Mouse (Mus musculus) CH12.LX (cell line): ENCODE results near the gene Ms4a6d. TPM values are rescaled to one million over a fixed set of nuclear protein-coding genes. Genes with fewer than 3 reads are reported as not detected.

ENCODE experiments used
- DNase-seq: peaks from one replicate; pipeline ENCODE4 v3.0.0-alpha.2; 2013; ENCODE audit errors: extremely low read depth
- H3K27ac ChIP-seq: 2 replicates; pipeline ENCODE4 v1.5.1; 2012; ENCODE audit warnings: low read depth, mild to moderate bottlenecking, control low read depth, moderate library complexity; ENCODE audit not compliant: insufficient read depth
- H3K27me3 ChIP-seq: replicated peaks from 2 replicates; pipeline ENCODE3; 2012; ENCODE audit warnings: inconsistent platforms
- H3K36me3 ChIP-seq, 2 experiments: replicated peaks in 1 of 2; 2 replicates each; pipeline versions ENCODE3 to v1.6.1; 2012; ENCODE audit warnings: inconsistent platforms in 1 of 2, low read length in 1 of 2, mild to moderate bottlenecking in 1 of 2, mixed read lengths in 1 of 2, moderate library complexity in 1 of 2; ENCODE audit not compliant: control insufficient read depth in 1 of 2, insufficient read depth in 1 of 2
- H3K4me1 ChIP-seq, 2 experiments: 2 replicates each; pipeline ENCODE4 v1.6.1; 2012; ENCODE audit warnings: inconsistent platforms in 1 of 2, moderate library complexity in 1 of 2; ENCODE audit not compliant: insufficient read depth in 2 of 2, control insufficient read depth in 1 of 2
- H3K4me2 ChIP-seq: 2 replicates; pipeline ENCODE4 v1.6.1; 2012; ENCODE audit warnings: low read depth, mild to moderate bottlenecking, control low read depth; ENCODE audit not compliant: poor library complexity, insufficient read depth, severe bottlenecking
- H3K4me3 ChIP-seq, 3 experiments: fragments of 150-350 bp in 1 of 3; sonication (generic) in 1 of 3; replicated peaks in 1 of 3; 2 replicates each; pipeline versions ENCODE3 to v1.5.1; 2011 to 2012; ENCODE audit warnings: low read depth in 2 of 3, low read length in 2 of 3, mild to moderate bottlenecking in 2 of 3, moderate library complexity in 2 of 3, control low read depth in 1 of 3, improper control_type of control experiment in 1 of 3, inconsistent platforms in 1 of 3, mixed read lengths in 1 of 3; ENCODE audit not compliant: poor library complexity in 1 of 3
- H3K79me2 ChIP-seq: replicated peaks from 2 replicates; pipeline ENCODE4 v1.6.1; 2012; ENCODE audit warnings: mild to moderate bottlenecking, moderate library complexity; ENCODE audit not compliant: control insufficient read depth, poor library complexity, insufficient read depth, severe bottlenecking; ENCODE audit errors: extremely low read depth
- H3K9ac ChIP-seq: 2 replicates; pipeline ENCODE4 v1.6.1; 2012; ENCODE audit warnings: low read depth, mild to moderate bottlenecking, control low read depth, moderate library complexity; ENCODE audit not compliant: insufficient read depth
- H3K9me3 ChIP-seq: replicated peaks from 2 replicates; pipeline ENCODE3; 2012; ENCODE audit warnings: low read length, inconsistent platforms, mixed read lengths
- CHD1 ChIP-seq: IDR thresholded peaks from 2 replicates; pipeline ENCODE4 v1.6.1; 2012; ENCODE audit warnings: low read depth, low read length, improper control_type of control experiment, inconsistent platforms
- CHD2 ChIP-seq: IDR thresholded peaks from 2 replicates; pipeline ENCODE4 v1.6.1; 2011; ENCODE audit warnings: low read length, improper control_type of control experiment
- CTCF ChIP-seq, 2 experiments: IDR thresholded peaks in 1 of 2; conservative IDR thresholded peaks in 1 of 2; 2 replicates each; pipeline ENCODE4 v1.5.1; 2011 to 2012; ENCODE audit warnings: low read depth in 2 of 2, low read length in 2 of 2, improper control_type of control experiment in 1 of 2, inconsistent platforms in 1 of 2, mild to moderate bottlenecking in 1 of 2, moderate library complexity in 1 of 2
- ELF1 ChIP-seq: IDR thresholded peaks from 2 replicates; pipeline ENCODE4 v1.6.1; 2014; ENCODE audit warnings: low read depth, mild to moderate bottlenecking, inconsistent platforms, low read length, improper control_type of control experiment
- JUND ChIP-seq: conservative IDR thresholded peaks from 2 replicates; pipeline ENCODE4 v1.6.1; 2011; ENCODE audit warnings: low read depth, low read length, improper control_type of control experiment
- KAT2A ChIP-seq: IDR thresholded peaks from 2 replicates; pipeline ENCODE4 v1.6.1; 2012; ENCODE audit warnings: low read length, improper control_type of control experiment, inconsistent platforms; ENCODE audit not compliant: insufficient replicate concordance
- MAFK ChIP-seq: IDR thresholded peaks from 2 replicates; pipeline ENCODE4 v1.6.1; 2011; ENCODE audit warnings: low read length, improper control_type of control experiment; ENCODE audit not compliant: insufficient replicate concordance
- MAZ ChIP-seq: IDR thresholded peaks from 2 replicates; pipeline ENCODE4 v1.6.1; 2012; ENCODE audit warnings: low read depth, mild to moderate bottlenecking, inconsistent platforms, low read length, improper control_type of control experiment, moderate library complexity
- MYC ChIP-seq: IDR thresholded peaks from 2 replicates; pipeline ENCODE4 v1.6.1; 2011; ENCODE audit warnings: low read depth, mild to moderate bottlenecking, improper control_type of control experiment, low read length
- NRF1 ChIP-seq: IDR thresholded peaks from 2 replicates; pipeline ENCODE4 v1.6.1; 2014; ENCODE audit warnings: low read depth, mild to moderate bottlenecking, inconsistent platforms, low read length, improper control_type of control experiment, moderate library complexity
- RAD21 ChIP-seq: IDR thresholded peaks from 2 replicates; pipeline ENCODE4 v1.6.1; 2011; ENCODE audit warnings: low read depth, mild to moderate bottlenecking, low read length, improper control_type of control experiment, moderate library complexity
- RCOR1 ChIP-seq: conservative IDR thresholded peaks from 2 replicates; pipeline ENCODE4 v1.6.1; 2012; ENCODE audit warnings: low read depth, mild to moderate bottlenecking, inconsistent platforms, low read length, improper control_type of control experiment
- SMC3 ChIP-seq: IDR thresholded peaks from 2 replicates; pipeline ENCODE4 v1.6.1; 2011; ENCODE audit warnings: low read depth, low read length, improper control_type of control experiment
- UBTF ChIP-seq: IDR thresholded peaks from 2 replicates; pipeline ENCODE4 v1.6.1; 2012; ENCODE audit warnings: low read depth, mild to moderate bottlenecking, inconsistent platforms, low read length, improper control_type of control experiment, moderate library complexity
- ZNF384 ChIP-seq: IDR thresholded peaks from 2 replicates; pipeline ENCODE4 v1.6.1; 2012; ENCODE audit warnings: low read depth, low read length, improper control_type of control experiment, inconsistent platforms
- dilution Hi-C: fragments of 300-500 bp; cut with MboI; formaldehyde crosslinking; loops from 2 replicates; pipeline ENCODE4 v1.14.3; 2020; ENCODE audit warnings: low sequenced_read_pairs; ENCODE audit not compliant: extremely low pct_unique_long_range_greater_than_20kb, extremely low pct_ligation_motif_present
- in situ Hi-C: fragments of 300-500 bp; cut with MboI; formaldehyde crosslinking; loops from 3 replicates; pipeline ENCODE4 v1.14.3; 2019; ENCODE audit warnings: low sequenced_read_pairs, low pct_ligation_motif_present, low pct_unique_long_range_greater_than_20kb, mixed read lengths
- polyA plus RNA-seq: library from polyadenylated mRNA; unstranded; fragments of >175 nt; gene quantifications from 2 replicates; pipeline ENCODE4 v1.2.1, GENCODE M21; 2012; ENCODE audit warnings: low read depth; ENCODE audit not compliant: insufficient read length
- total RNA-seq, 2 experiments: library from RNA; depleted of rRNA; stranded (reverse); fragments of 300-350 nt in 1 of 2; fragments of >200 nt in 1 of 2; gene quantifications; 2 replicates each; pipeline ENCODE4 v1.2.3; 2012 to 2014

Gene Ms4a6d
- total and polyA plus RNA-seq, 3 experiments, result 2.7 to 3.3 (median 2.8) TPM

GRCm38 (mm10) chr19:11601349-11601748, 3.3 kb downstream of the Ms4a6d start:
- DNase-seq, result peak; percentile 6
- Histone ChIP-seq H3K9ac (peak overlapping the region; percentile 63), H3K27ac (no peak overlapping the region), H3K79me2 (no peaks in the 10 kb centered on the region), H3K4me2 (peak overlapping the region; percentile 95), H3K4me3 (peak overlapping the region; percentile 28 to 48 (median 46)), H3K36me3 (no peaks in the 10 kb centered on the region), H3K9me3 (no peaks in the 10 kb centered on the region), H3K4me1 (peaks cover 2 to 23% of the 10 kb centered on the region in 2 experiments; a peak in 3 of 4 replicates), H3K27me3 (no peaks in the 10 kb centered on the region)
- dilution Hi-C loops (no loop called here), in situ Hi-C loops (loop anchor here (5.0 to 25.0 kb wide), 4 partner anchors 249 to 564 kb away; partner anchors contain the start of gene Osbp)
- TF ChIP-seq ELF1 (peak; percentile 55; the same call in 1 of the 2 replicates), MAZ (no peak)

- TF ChIP-seq MYC (no peak), CTCF (conservative IDR thresholded peaks at IDR 0.05 in 1 of 2, IDR thresholded peaks at IDR 0.05 in 1 of 2; ENCODE audit: low read depth in 2 of 2, low read length in 2 of 2) (peak in 1 of 2 experiments; percentile 27; a peak in 2 of 4 replicates), KAT2A (no peak), RAD21 (peak; percentile 32), JUND (no peak), ZNF384 (no peak), SMC3 (peak; percentile 31), RCOR1 (no peak)
- peaks cover 6% of the 10 kb centered on the region for H3K9me3 ChIP-seq
- H3K79me2 ChIP-seq, result no peaks in the 10 kb centered on the region
- no peak overlapping the region for H3K4me3 ChIP-seq
- dilution Hi-C loops (no loop called here), in situ Hi-C loops (no loop called here)
- H3K4me2 ChIP-seq, result no peak overlapping the region
- H3K9ac ChIP-seq, result no peak overlapping the region
- no peak overlapping the region for H3K27ac ChIP-seq
- no peaks in the 10 kb centered on the region for H3K36me3 ChIP-seq
- no peaks in the 10 kb centered on the region for H3K4me1 ChIP-seq
- H3K27me3 ChIP-seq, result no peaks in the 10 kb centered on the region
- DNase-seq, result no peak
Observed at GRCm38 (mm10) chr19:11589891-11590449, 14.7 kb downstream of the Ms4a6d start.

DNA sequence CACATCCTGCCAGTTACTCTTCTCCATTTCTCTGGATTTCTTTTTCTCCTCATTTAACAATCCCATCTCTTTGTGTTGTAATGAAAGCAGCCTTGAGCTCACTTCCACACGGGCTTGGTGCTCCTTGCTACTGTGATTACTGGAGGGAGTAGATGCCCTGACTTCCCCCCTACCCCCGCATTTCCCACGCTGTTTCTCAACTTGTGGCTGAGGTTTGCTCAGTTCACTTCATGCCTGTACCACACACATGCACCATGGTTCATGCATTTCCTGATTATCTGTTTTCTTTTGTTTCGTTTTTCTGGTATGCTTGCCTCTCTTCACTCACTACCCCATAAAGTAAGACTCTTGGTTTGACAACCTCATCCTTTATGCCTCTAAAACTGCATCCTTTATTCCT, 15.4 kb downstream of the Ms4a6d start:
- Histone ChIP-seq H3K9me3 (peaks cover 6% of the 10 kb centered on the region), H3K27ac (no peak overlapping the region), H3K27me3 (no peaks in the 10 kb centered on the region), H3K4me3 (no peak overlapping the region), H3K4me2 (no peak overlapping the region), H3K4me1 (no peaks in the 10 kb centered on the region), H3K36me3 (no peaks in the 10 kb centered on the region), H3K9ac (no peak overlapping the region), H3K79me2 (no peaks in the 10 kb centered on the region)
- dilution Hi-C loops, result no loop called here
- in situ Hi-C loops, result no loop called here
- TF ChIP-seq UBTF (no peak), JUND (no peak), SMC3 (no peak), MAFK (no peak), NRF1 (no peak), CHD1 (no peak), CHD2 (no peak)
- DNase-seq, result no peak
